Mouse (Mus musculus): ENCODE measurements around the gene Ubn1. TPM values are rescaled to one million over a fixed set of nuclear protein-coding genes. Genes with fewer than 3 reads are reported as not detected.

Gene Ubn1
- polyA plus RNA-seq, 1 experiment from 2014 or later = 21.0 TPM

GRCm38 (mm10) chr16:5119385-5119784 is 69.5 kb downstream of the Ubn1 start:
- H3K4me3 ChIP-seq (ENCODE audit: low read depth, low read length) = no peak overlapping the region
- H3K36me3 ChIP-seq (replicated peaks; ENCODE audit: control insufficient read depth, insufficient read depth, low read depth, low read length) = no peaks in the 10 kb centered on the region
- H3K4me2 ChIP-seq (ENCODE audit: low read depth, low read length) = no peak overlapping the region
- no peaks in the 10 kb centered on the region; the same call in 1 of the 2 replicates for H3K27me3 ChIP-seq (ENCODE audit: control insufficient read depth, insufficient read depth, low read length)
- no peak overlapping the region for H3K27ac ChIP-seq (replicated peaks; ENCODE audit: low read depth, low read length)
- no peak overlapping the region for H3K9ac ChIP-seq (replicated peaks; ENCODE audit: low read length)
- no peaks in the 10 kb centered on the region for H3K9me3 ChIP-seq (replicated peaks; ENCODE audit: control insufficient read depth, low read length)
- ATAC-seq (replicated peaks; ENCODE audit: insufficient number of reproducible peaks, low FRiP score, low TSS enrichment, low read depth) (no peak), DNase-seq (ENCODE audit: low spot score) (no peak)
- 73% methylated on average over 4 of the region's 4 CpGs for WGBS
- H3K4me1 ChIP-seq (ENCODE audit: control insufficient read depth, insufficient read depth, low read length) = no peaks in the 10 kb centered on the region

DNA sequence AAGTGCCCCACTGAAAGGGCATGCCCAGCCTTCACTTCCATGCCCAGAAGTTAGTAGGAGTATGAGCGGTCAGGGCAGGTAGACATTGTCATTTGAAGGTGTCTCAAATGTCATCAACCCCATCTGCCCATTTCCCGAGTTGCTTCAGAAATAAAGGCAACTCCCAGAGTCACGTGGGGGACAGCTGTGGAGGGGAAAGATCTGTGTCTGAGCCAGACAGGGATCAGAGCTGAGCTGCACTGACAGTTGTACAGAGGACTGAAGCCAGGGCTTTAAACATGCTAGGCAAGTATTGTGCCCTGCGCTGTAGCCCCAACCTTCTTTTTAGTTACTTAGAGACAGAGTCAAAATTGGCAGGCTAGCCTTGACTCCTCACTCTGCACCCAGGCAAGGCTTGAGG is 70.0 kb downstream of the Ubn1 start:
- 75% methylated on average over 4 of the region's 4 CpGs for WGBS
- Histone ChIP-seq H3K4me3 (ENCODE audit: low read depth, low read length) (no peak overlapping the region), H3K4me1 (ENCODE audit: control insufficient read depth, insufficient read depth, low read length) (no peaks in the 10 kb centered on the region), H3K9me3 (replicated peaks; ENCODE audit: control insufficient read depth, low read length) (no peaks in the 10 kb centered on the region), H3K27me3 (ENCODE audit: control insufficient read depth, insufficient read depth, low read length) (no peaks in the 10 kb centered on the region; the same call in 1 of the 2 replicates), H3K4me2 (ENCODE audit: low read depth, low read length) (no peak overlapping the region), H3K9ac (replicated peaks; ENCODE audit: low read length) (no peak overlapping the region), H3K36me3 (replicated peaks; ENCODE audit: control insufficient read depth, insufficient read depth, low read depth, low read length) (no peaks in the 10 kb centered on the region), H3K27ac (replicated peaks; ENCODE audit: low read depth, low read length) (no peak overlapping the region)
- no peak for DNase-seq (ENCODE audit: low spot score)
- no peak for ATAC-seq (replicated peaks; ENCODE audit: insufficient number of reproducible peaks, low FRiP score, low TSS enrichment, low read depth)

GRCm38 (mm10) chr16:5123476-5123875 is 73.6 kb downstream of the Ubn1 start:
- no peak overlapping the region for H3K9ac ChIP-seq (replicated peaks; ENCODE audit: low read length)
- H3K36me3 ChIP-seq (replicated peaks; ENCODE audit: control insufficient read depth, insufficient read depth, low read depth, low read length) = no peaks in the 10 kb centered on the region
- DNase-seq (ENCODE audit: low spot score) (no peak), ATAC-seq (replicated peaks; ENCODE audit: insufficient number of reproducible peaks, low FRiP score, low TSS enrichment, low read depth) (no peak)
- H3K4me1 ChIP-seq (ENCODE audit: control insufficient read depth, insufficient read depth, low read length) = no peaks in the 10 kb centered on the region
- 73% methylated on average over 6 of the region's 6 CpGs for WGBS
- H3K9me3 ChIP-seq (replicated peaks; ENCODE audit: control insufficient read depth, low read length) = no peaks in the 10 kb centered on the region
- no peak overlapping the region for H3K4me2 ChIP-seq (ENCODE audit: low read depth, low read length)
- no peaks in the 10 kb centered on the region; the same call in 1 of the 2 replicates for H3K27me3 ChIP-seq (ENCODE audit: control insufficient read depth, insufficient read depth, low read length)
- no peak overlapping the region for H3K27ac ChIP-seq (replicated peaks; ENCODE audit: low read depth, low read length)
- no peak overlapping the region for H3K4me3 ChIP-seq (ENCODE audit: low read depth, low read length)

GRCm38 (mm10) chr16:5130196-5130595 is 80.3 kb downstream of the Ubn1 start:
- H3K4me2 ChIP-seq (ENCODE audit: low read depth, low read length) = no peak overlapping the region
- H3K36me3 ChIP-seq (replicated peaks; ENCODE audit: control insufficient read depth, insufficient read depth, low read depth, low read length) = no peaks in the 10 kb centered on the region
- peaks cover 40% of the 10 kb centered on the region for H3K27me3 ChIP-seq (ENCODE audit: control insufficient read depth, insufficient read depth, low read length)
- no peak overlapping the region for H3K9ac ChIP-seq (replicated peaks; ENCODE audit: low read length)
- 38% methylated on average over 2 of the region's 2 CpGs for WGBS
- no peaks in the 10 kb centered on the region for H3K9me3 ChIP-seq (replicated peaks; ENCODE audit: control insufficient read depth, low read length)
- DNase-seq (ENCODE audit: low spot score) = no peak
- no peak overlapping the region for H3K4me3 ChIP-seq (ENCODE audit: low read depth, low read length)
- no peak overlapping the region for H3K27ac ChIP-seq (replicated peaks; ENCODE audit: low read depth, low read length)
- no peak for ATAC-seq (replicated peaks; ENCODE audit: insufficient number of reproducible peaks, low FRiP score, low TSS enrichment, low read depth)
- H3K4me1 ChIP-seq (ENCODE audit: control insufficient read depth, insufficient read depth, low read length) = peaks cover 3% of the 10 kb centered on the region

- 15% methylated on average over 4 of the region's 4 CpGs for WGBS
- no peak for ATAC-seq (replicated peaks; ENCODE audit: insufficient number of reproducible peaks, low FRiP score, low TSS enrichment, low read depth)
- no peak overlapping the region for H3K4me2 ChIP-seq (ENCODE audit: low read depth, low read length)
These were observed 80.9 kb downstream of the Ubn1 start for GRCm38 (mm10) chr16:5130766-5131165.

DNA sequence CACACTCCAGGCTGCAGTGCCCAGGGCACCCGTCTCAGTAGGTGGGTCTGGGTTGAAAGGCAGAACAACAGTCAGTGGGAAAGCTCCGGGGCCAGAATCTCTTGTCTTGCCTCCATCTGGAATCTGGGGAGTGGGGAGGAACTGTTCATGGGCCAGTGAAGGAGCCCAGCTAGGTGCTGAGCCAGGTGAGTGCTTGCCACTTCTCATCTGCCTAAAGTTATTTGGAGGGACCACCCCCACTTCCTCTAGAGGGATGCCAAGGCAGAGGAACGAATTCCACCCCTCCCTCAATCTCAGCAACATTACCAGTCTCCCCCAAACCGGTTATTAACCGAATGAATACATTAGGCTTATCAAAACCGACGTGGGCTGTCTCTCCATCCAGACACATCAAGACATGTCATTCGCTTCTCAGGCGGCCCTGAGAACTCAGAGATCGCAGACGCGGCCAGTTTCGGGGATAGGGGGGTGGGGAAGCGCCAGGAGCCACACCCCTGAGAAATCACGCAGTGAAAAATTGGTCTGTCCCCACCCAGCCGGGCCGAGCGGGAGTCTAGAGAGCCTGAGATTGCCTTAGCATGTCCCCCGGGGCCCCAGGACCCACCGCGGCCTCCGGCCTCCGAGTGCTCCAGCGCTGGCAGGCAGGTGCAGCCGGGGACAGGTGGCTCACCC is 81.5 kb downstream of the Ubn1 start:
- Histone ChIP-seq H3K4me1 (ENCODE audit: control insufficient read depth, insufficient read depth, low read length) (peaks cover 3% of the 10 kb centered on the region), H3K9me3 (replicated peaks; ENCODE audit: control insufficient read depth, low read length) (no peaks in the 10 kb centered on the region), H3K27me3 (ENCODE audit: control insufficient read depth, insufficient read depth, low read length) (peaks cover 40% of the 10 kb centered on the region), H3K4me2 (ENCODE audit: low read depth, low read length) (peak overlapping the region; percentile 41), H3K4me3 (ENCODE audit: low read depth, low read length) (peak overlapping the region; percentile 31; the same call in 1 of the 2 replicates), H3K36me3 (replicated peaks; ENCODE audit: control insufficient read depth, insufficient read depth, low read depth, low read length) (no peaks in the 10 kb centered on the region), H3K27ac (replicated peaks; ENCODE audit: low read depth, low read length) (no peak overlapping the region), H3K9ac (replicated peaks; ENCODE audit: low read length) (no peak overlapping the region)
- 2% methylated on average over 25 of the region's 25 CpGs for WGBS
- DNase-seq (ENCODE audit: low spot score) = no peak
- ATAC-seq (replicated peaks; ENCODE audit: insufficient number of reproducible peaks, low FRiP score, low TSS enrichment, low read depth) = no peak; the same call in 1 of the 2 replicates

More at GRCm38 (mm10) chr16:5130766-5131165, 80.9 kb downstream of the Ubn1 start:
- no peak overlapping the region for H3K27ac ChIP-seq (replicated peaks; ENCODE audit: low read depth, low read length)
- peaks cover 3% of the 10 kb centered on the region for H3K4me1 ChIP-seq (ENCODE audit: control insufficient read depth, insufficient read depth, low read length)
- no peak overlapping the region for H3K4me3 ChIP-seq (ENCODE audit: low read depth, low read length)
- H3K36me3 ChIP-seq (replicated peaks; ENCODE audit: control insufficient read depth, insufficient read depth, low read depth, low read length) = no peaks in the 10 kb centered on the region
- no peaks in the 10 kb centered on the region for H3K9me3 ChIP-seq (replicated peaks; ENCODE audit: control insufficient read depth, low read length)
- H3K9ac ChIP-seq (replicated peaks; ENCODE audit: low read length) = no peak overlapping the region
- H3K27me3 ChIP-seq (ENCODE audit: control insufficient read depth, insufficient read depth, low read length) = peaks cover 40% of the 10 kb centered on the region
- DNase-seq (ENCODE audit: low spot score) = no peak

GRCm38 (mm10) chr16:5132401-5132801 is 82.5 kb downstream of the Ubn1 start, which contains the start of gene Ppl:
Ppl (minus strand) TSS chr16:5132421.
- DNase-seq (ENCODE audit: low spot score) (peak; percentile 36), ATAC-seq (replicated peaks; ENCODE audit: insufficient number of reproducible peaks, low FRiP score, low TSS enrichment, low read depth) (peak; percentile 54; the same call in 1 of the 2 replicates)
- WGBS = 1% methylated on average over 38 of the region's 39 CpGs
- H3K9me3 ChIP-seq (replicated peaks; ENCODE audit: control insufficient read depth, low read length) = no peaks in the 10 kb centered on the region
- peaks cover 40% of the 10 kb centered on the region for H3K27me3 ChIP-seq (ENCODE audit: control insufficient read depth, insufficient read depth, low read length)
- peak within 1 kb of the TSS; percentile 31 for H3K4me3 ChIP-seq (ENCODE audit: low read depth, low read length)
- peaks cover 3% of the 10 kb centered on the region for H3K4me1 ChIP-seq (ENCODE audit: control insufficient read depth, insufficient read depth, low read length)
- no peak within 1 kb of the TSS for H3K27ac ChIP-seq (replicated peaks; ENCODE audit: low read depth, low read length)
- no peak within 1 kb of the TSS for H3K9ac ChIP-seq (replicated peaks; ENCODE audit: low read length)
- H3K4me2 ChIP-seq (ENCODE audit: low read depth, low read length) = peak within 1 kb of the TSS; percentile 41
- H3K36me3 ChIP-seq (replicated peaks; ENCODE audit: control insufficient read depth, insufficient read depth, low read depth, low read length) = no peaks in the 10 kb centered on the region

- Histone ChIP-seq H3K4me2 (ENCODE audit: low read depth, low read length) (no peak overlapping the region), H3K27ac (replicated peaks; ENCODE audit: low read depth, low read length) (no peak overlapping the region), H3K9me3 (replicated peaks; ENCODE audit: control insufficient read depth, low read length) (no peaks in the 10 kb centered on the region), H3K4me3 (ENCODE audit: low read depth, low read length) (no peak overlapping the region), H3K4me1 (ENCODE audit: control insufficient read depth, insufficient read depth, low read length) (peaks cover 3% of the 10 kb centered on the region), H3K27me3 (ENCODE audit: control insufficient read depth, insufficient read depth, low read length) (peaks cover 39% of the 10 kb centered on the region), H3K9ac (replicated peaks; ENCODE audit: low read length) (no peak overlapping the region), H3K36me3 (replicated peaks; ENCODE audit: control insufficient read depth, insufficient read depth, low read depth, low read length) (no peaks in the 10 kb centered on the region)
- ATAC-seq (replicated peaks; ENCODE audit: insufficient number of reproducible peaks, low FRiP score, low TSS enrichment, low read depth) (0 out of 2 replicates have a peak, but pooled peaks have one; percentile 27), DNase-seq (ENCODE audit: low spot score) (no peak)
- WGBS = 78% methylated on average over 14 of the region's 14 CpGs
These were observed 84.9 kb downstream of the Ubn1 start for GRCm38 (mm10) chr16:5134623-5135330.
